Mouse (Mus musculus) liver, postnatal 0 days (tissue): Measurements from ENCODE around the gene Pparg.

Source experiments
- CTCF ChIP-seq: sonication (generic); IDR thresholded peaks from 2 replicates; pipeline ENCODE4 v1.5.1; 2016; ENCODE audit warnings: antibody characterized with exemption, low read depth
- EP300 ChIP-seq: IDR thresholded peaks from 2 replicates; pipeline ENCODE4 v1.6.1; 2016; ENCODE audit warnings: antibody characterized with exemption, low read depth, mild to moderate bottlenecking

GRCm38 (mm10) chr6:115506425-115506824 is 145.7 kb downstream of the Pparg start:
- no peak for TF ChIP-seq EP300
- TF ChIP-seq CTCF, result no peak
